Mouse (Mus musculus) heart, adult 2 months (tissue): ENCODE data around the gene Dhrs3.

Experiments used
- CTCF ChIP-seq: fragments of 200-600 bp; IDR thresholded peaks from 2 replicates; pipeline ENCODE4 v1.8.1; 2022; ENCODE audit warnings: antibody characterized with exemption, mild to moderate bottlenecking, moderate library complexity
- EP300 ChIP-seq: fragments of 200-500 bp; IDR thresholded peaks from 2 replicates; pipeline ENCODE4 v1.6.1; 2011; ENCODE audit warnings: low read depth, low read length, control low read depth; ENCODE audit not compliant: insufficient read depth
- POLR2A ChIP-seq: fragments of 200-500 bp; IDR thresholded peaks from 2 replicates; pipeline ENCODE4 v1.6.1; 2011; ENCODE audit warnings: mild to moderate bottlenecking, low read depth, low read length, control low read depth; ENCODE audit not compliant: insufficient read depth

DNA sequence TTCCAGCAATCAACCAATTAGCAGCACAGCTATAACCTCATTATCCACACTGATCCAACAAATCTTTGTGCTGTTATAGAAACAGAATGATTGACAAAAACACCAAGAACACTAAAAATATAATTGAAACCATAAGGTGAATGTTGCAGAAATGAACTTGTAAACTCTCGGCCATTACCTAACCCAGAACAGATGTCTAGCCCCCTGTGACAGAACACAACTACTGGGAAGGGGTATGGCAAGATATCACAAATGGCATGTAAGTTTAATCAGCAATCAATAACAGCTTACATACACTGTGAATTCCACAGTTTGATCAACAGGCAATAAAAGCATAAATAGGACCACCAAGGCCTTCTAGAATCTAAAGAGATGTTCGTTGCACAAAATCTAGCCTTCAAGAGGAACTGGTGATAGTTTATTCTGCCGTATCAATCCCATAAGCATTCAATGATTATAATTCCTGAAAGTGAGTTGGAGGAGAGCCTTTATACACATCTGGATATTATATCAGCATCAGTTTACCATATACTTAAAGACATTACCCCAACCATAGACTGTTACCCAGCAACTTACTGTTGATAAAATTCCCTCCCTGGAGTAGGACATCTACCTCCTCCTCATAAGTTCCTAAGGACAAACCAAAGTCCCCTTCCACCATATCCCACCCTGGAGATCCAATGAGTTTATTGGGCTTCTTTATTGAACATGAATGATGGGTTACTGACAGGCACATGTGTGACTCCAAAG is 30.7 kb upstream of the Dhrs3 start:
- TF ChIP-seq POLR2A = no peak
- no peak for TF ChIP-seq CTCF
- TF ChIP-seq EP300 = no peak
